Mouse (Mus musculus) thymus, postnatal 25 days (tissue): Measurements from ENCODE around the gene Sash3.
A peak's percentile ranks its signal among the peaks of the same experiment; 100 is the strongest.
"Not testable (repeated sequence)": the region's sequence is repeated elsewhere in the genome, so short reads cannot be mapped to it uniquely, and the experiment has no call there.

Experiments used
- DNase-seq: peaks from one replicate; pipeline ENCODE4 v3.0.0; 2022

Gene Sash3

GRCm38 (mm10) chrX:48204469-48204868, 58.2 kb downstream of the Sash3 start:
- DNase-seq = no peak

DNA sequence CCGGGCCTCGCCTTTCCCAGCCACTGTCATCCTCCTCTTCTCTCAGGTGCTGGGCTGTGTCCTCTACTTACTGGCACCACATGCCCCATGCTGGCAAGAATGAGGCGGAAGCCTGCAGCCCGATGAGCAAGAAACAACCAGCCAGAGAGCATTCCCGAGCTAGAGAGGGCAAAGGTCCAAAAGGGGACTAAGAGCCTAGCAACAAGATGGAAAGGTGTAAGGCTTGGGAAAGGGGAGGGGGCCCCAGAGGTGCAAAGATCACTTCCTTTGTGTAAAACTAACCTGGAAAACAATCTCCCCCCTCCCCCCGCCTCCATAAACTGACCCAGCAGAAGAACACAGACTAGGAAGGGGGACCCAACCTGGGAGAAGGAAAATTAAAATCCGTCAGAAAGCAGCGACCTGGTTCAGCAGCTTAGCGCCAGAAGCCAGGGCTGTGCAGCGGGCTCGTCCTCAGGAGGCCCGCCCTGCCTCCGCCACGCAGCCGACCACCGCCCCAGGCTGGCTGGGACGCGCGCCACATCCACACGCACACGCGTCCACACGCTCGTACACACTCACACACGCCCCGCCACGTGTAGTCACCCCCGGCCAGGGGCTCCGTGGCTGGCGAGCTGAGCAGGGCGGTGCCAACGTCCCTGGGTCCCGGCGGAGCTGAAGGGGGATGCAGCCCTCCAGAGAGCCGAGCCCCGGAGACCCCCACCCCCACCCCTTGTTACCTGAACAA, 61.7 kb downstream of the Sash3 start:
- DNase-seq = peak; percentile 3

DNA sequence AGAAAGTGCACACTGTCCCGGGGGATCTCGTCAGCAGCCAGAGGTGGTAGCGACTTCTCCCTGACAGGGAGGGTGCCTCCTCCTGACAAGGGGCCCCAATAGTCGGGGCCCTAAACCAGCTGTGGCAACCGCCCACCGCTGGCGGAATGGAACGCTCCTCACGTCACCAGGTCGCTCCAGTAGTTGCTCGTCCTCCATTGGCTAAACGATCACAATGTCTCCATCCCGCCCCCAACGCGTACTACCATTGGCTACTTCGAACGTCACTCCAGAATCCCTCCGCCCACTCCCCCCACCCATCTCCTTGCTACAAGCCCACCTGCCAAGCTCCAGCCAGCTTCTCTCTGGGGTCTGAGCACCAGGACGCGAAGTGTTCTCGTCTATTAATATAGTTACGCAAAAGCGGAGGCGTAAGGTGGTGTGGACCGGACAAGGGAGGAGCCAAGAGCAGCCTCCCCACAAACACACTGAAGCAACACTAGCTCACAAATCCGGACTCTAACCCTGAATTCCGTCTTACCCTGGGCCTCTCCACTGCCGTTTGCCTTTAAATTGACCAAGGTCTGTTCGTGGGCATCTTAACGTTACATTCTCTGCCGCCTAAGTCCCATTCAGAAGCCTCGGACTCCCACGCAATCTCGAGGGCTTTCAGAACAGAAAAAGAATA, 62.4 kb downstream of the Sash3 start, which contains the start of gene Zdhhc9:
TSS of gene Zdhhc9 (minus strand) at position 360 of the 667 bp plus-strand sequence.
- peak; percentile 91 for DNase-seq

DNA sequence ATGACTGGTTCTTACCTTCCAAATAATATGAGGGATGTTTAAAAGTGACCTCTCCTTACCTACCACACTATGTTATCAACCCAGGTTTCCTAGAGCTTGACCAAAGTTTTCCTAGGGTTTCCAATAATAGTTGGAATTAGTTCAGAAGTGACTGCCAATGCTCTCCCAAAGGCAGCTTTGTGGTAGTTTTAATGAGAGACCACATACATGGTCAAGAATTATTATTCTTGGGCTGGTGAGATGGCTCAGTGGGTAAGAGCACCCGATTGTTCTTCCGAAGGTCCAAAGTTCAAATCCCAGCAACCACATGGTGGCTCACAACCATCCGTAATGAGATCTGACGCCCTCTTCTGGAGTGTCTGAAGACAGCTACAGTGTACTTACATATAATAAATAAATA, 63.5 kb downstream of the Sash3 start:
- not testable (repeated sequence) for DNase-seq
